Mouse (Mus musculus): ENCODE measurements around the gene Ptpn7. TPM values are rescaled to one million over a fixed set of nuclear protein-coding genes. Genes with fewer than 3 reads are reported as not detected.
"Not testable (repeated sequence)": the region's sequence is repeated elsewhere in the genome, so short reads cannot be mapped to it uniquely, and the experiment has no call there.

Ptpn7 gene
- total RNA-seq, 2 experiments from 2014 or later = 1.4 TPM

- no peak for DNase-seq (ENCODE audit: low spot score in 2 of 2)
Observed at GRCm38 (mm10) chr1:135183448-135183847, 50.9 kb downstream of the Ptpn7 start.

- DNase-seq (ENCODE audit: low spot score in 2 of 2) = no peak
Observed at GRCm38 (mm10) chr1:135183941-135184570, 51.6 kb downstream of the Ptpn7 start.

- DNase-seq (ENCODE audit: low spot score in 2 of 2) = no peak
Observed at GRCm38 (mm10) chr1:135185936-135186335, 53.4 kb downstream of the Ptpn7 start.

GRCm38 (mm10) chr1:135186427-135186826 is 53.9 kb downstream of the Ptpn7 start:
- no peak for DNase-seq (ENCODE audit: low spot score in 2 of 2)

GRCm38 (mm10) chr1:135187016-135187415 is 54.5 kb downstream of the Ptpn7 start:
- not testable (repeated sequence) for DNase-seq (ENCODE audit: low spot score in 2 of 2)

DNA sequence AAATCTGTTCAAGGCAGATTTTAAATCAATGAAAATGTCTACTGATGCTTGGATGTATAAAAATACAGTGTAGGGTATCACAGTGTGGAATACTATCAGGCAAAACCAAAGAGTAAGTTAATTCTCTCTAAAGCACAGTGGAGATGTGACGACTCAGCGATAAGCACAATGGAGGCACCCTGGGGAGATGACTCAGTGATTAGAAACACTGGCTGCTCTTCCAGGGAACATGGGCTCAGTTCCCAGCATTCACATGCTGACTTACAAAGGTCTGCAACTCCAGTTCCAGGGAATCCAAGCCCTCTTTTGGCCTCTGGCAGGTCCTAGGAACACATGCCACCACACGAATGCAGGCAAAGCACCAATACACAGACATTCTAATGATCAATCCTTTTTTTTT is 55.7 kb downstream of the Ptpn7 start:
- no peak for DNase-seq (ENCODE audit: low spot score in 2 of 2)

DNA sequence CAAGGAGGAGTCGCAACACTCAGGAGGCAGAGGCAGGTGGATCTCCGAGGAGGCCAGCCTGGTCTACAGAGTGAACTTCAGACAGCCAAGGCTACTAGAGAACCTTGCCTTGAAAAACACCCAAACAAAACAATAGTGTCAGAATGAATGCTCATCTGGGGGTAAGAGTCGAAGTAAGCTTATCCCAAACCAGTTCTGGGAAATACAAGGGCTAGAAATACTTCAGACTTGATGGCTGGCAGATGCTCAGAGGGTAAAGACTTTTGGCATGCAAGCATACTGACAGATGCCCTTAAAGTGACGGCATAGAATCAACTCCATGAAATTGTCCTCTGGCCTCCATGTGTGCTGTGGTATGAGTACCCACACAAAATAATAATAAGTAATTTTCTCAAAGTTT is 56.7 kb downstream of the Ptpn7 start:
- DNase-seq (ENCODE audit: low spot score in 2 of 2) = no peak

- not testable (repeated sequence) for DNase-seq (ENCODE audit: low spot score in 2 of 2)
Observed at GRCm38 (mm10) chr1:135194335-135194734, 61.8 kb downstream of the Ptpn7 start.

Other genes with a start within 250 kb of the Ptpn7 start
- gene Ppp1r12b, start 176.8 kb upstream of the Ptpn7 start, total RNA-seq (2021) = 10 to 100 TPM; 19.7 to 22.1 TPM
- 10 to 100 TPM; 11.1 to 12.1 TPM for gene Ube2t, start 170.1 kb upstream of the Ptpn7 start, total RNA-seq (2021)
- 1 to 10 TPM; 3.7 to 5.0 TPM for gene Lgr6, start 27.4 kb upstream of the Ptpn7 start, total RNA-seq (2021)
- gene Arl8a, start 14.1 kb downstream of the Ptpn7 start, total RNA-seq (2021) = 10 to 100 TPM; 62.8 to 73.7 TPM
- 1 to 10 TPM in 1 of 2 experiments, under 1 TPM in 1; 0.82 to 1.0 TPM for gene Gpr37l1, start 35.0 kb downstream of the Ptpn7 start, total RNA-seq (2021)
- gene Elf3, start 125.9 kb downstream of the Ptpn7 start, total RNA-seq (2021) = 1 to 10 TPM in 1 of 2 experiments, under 1 TPM in 1; 0.37 to 4.7 TPM
- 10 to 100 TPM; 47.3 to 48.8 TPM for gene Rnpep, start 151.4 kb downstream of the Ptpn7 start, total RNA-seq (2021)
- 100 to 1,000 TPM; 175 to 176 TPM for gene Timm17a, start 181.1 kb downstream of the Ptpn7 start, total RNA-seq (2021)
- gene Lmod1, start 192.1 kb downstream of the Ptpn7 start, total RNA-seq (2021) = 1 to 10 TPM in 1 of 2 experiments, under 1 TPM in 1; 0.81 to 1.1 TPM
- gene Shisa4, start 242.5 kb downstream of the Ptpn7 start, total RNA-seq (2021) = 10 to 100 TPM; 25.8 to 27.0 TPM